Mouse (Mus musculus): ENCODE measurements at regions not wholly inside any gene's neighbourhood (a gene's known extent, or its start where the extent isn't known, plus 50 kb on each side); places are given as distances from the start of the nearest gene placed in this dataset.
A peak's percentile ranks its signal among the peaks of the same experiment; 100 is the strongest.

DNA sequence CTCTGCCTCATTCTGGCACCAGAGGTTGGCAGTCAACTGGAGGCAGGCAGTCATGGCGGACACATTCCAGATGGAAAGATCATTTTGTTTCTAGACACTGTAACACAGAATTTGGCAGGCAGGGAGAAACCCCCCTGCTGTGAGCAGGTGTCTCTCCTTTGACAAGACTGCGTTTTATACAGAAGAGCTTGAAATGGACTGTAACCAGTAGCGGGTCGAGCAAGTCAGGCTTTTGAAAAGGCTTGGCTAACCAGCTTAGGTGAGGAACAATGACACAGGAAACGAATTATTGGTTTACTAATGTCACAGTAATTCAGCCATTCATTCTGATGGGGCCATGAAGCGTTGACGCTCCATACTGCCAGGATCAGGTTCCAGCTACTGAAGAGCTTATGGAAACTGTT is 275.3 kb upstream of the Slc24a5 start:
- no peak for DNase-seq

DNA sequence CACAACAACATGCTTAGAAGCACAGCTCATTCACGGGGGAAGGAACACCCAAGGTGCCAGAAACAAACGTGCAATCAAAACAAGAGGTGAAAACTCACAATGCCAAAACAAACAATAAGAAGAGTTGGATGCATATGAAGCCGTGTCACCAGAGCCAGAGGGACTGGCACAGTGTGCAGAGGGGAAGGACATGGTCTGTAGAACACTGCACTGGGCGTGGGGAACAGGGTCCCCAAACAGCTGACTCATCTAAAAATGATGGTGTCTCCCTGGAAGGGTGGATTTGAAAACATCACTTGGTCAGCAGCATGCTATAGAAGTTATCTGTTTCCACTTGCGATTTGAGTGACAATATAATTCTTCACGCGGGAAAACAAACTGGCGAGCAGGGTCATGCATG is 256.2 kb upstream of the Slc24a5 start:
- no peak for DNase-seq

DNA sequence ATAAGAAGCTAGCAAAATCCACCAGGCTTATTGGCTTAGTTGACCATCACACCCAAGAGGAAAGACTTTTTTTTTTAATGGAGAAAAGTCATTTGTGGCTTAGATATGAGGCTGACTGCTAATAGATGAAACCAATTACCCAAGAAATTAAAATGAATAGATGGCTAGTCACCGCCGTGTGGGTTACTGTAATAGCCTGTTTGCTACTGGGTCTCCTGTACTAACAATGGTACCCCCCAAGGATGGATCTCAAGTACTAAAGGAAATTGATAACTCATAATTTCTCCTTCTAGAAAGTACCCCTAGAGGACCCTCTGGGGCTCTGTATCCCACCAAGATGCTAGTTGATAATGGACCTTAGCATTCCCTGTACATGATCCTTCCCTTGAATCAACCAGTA is 251.1 kb upstream of the Slc24a5 start:
- no peak for DNase-seq

DNA sequence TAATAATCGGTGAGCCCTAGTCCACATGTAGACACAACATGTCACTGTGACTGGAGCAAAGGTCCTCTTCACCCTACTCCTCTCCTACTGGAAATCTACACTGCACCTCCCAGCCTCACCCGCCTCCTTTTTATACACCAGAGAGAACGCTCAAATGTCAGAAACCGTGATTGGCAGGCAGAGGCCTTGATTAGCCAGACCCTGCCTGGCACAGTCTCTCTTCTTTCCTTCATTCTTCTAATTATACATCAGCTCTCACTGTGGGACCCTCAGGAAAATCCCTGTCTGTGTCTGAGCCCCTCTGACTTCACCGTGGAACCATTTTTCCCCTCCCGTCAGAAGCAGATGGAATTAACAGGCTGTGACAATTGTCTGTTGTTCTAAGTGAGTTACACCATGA is 248.1 kb upstream of the Slc24a5 start:
- no peak for DNase-seq

DNA sequence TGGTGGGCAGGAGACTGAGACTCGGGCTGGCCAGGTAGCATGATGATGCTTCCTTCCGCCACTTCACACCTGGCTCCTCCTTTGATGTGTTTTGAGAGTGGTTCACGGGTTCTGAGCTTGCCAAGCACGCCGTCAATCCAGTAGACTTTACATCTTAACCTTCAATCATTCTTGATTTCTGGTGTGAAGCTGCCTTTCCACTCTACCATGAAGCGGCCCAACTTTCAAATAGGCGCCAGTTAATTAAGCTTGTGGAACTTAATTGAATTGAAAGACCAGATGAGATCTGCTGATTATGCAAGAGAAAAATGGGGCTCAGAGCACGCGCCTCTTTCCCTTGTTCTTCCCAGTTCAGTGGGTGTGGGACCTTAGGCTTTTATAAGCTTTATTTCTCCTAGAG is 247.1 kb upstream of the Slc24a5 start:
- DNase-seq: no peak

DNA sequence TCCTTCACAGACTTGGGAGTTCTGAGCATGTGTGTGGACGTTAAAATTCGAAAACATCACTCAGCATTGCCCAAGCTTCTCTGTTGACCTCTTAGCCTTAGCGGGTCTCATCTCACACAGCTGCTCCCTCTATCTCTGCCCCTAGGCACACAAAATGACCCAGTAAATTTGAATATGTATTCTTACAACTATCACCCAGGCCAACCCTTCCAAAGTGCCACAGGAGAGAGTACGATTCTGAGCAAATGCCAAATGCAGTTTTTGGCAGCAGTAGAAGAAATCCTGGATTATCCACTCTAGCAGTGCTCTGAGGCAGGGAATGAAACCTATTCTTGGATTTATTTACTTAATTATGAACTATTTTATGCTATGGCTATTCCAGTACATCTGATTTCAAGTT is 246.6 kb upstream of the Slc24a5 start:
- no peak for DNase-seq

DNA sequence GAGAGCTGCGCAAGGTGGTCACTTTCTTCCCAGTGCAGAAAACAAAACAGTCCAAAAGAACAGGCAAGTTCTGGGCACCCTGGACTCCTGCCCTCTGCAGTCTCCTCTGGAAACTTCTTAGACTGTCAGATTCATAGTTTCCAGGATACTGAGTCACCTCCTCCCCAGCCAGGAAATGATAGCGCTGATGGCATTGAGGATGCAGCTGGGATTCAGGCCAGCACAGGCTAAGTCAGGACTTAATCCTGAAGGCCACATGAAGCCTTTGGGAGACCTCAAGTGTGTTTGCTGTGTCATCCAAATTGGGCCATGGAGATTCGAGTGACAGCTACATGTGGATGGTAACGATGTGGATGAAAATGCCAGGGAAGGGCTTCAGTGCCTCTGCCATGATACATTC is 219.1 kb upstream of the Slc24a5 start:
- DNase-seq: peak; percentile 65 to 74

DNA sequence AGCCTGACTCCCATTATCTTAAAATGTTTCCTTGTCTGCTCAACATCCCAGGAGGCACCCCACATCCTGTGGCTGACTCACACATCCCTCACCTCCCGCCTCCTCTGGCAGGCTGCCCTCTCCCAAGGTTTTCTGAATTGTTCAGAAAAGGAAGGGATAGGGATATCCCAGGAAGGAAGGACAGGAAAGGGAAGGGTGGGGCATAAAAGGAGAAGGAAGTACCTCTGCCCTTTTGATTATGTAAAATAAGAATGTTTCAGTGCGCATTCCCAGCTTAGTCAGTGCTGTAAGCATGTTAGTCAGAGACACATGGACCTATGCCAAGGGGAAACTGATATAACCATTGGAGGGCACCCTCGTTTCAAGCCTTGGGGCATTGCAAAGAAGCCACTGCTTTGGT is 209.4 kb upstream of the Slc24a5 start:
- peak; percentile 90 for DNase-seq

DNA sequence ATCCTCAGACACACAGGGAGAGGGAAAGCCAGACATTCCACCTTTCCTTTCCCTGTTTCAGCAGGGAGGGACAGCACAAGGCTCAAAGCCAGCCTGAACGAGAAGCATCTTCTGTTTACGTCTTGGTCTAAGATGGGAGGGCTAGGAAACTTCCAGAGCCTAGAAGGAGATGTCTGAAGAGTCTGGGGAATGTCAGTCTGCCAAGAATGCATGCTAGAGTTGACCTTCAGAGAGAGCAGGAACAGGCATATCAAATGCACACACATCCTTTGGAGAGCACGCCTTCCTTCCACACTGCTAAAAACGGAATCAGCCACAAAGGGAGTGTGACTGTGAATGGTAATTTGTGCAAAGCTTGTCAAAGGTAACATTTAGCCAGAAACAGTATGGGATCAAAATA is 179.7 kb upstream of the Slc24a5 start:
- DNase-seq: peak in 1 of 2 experiments; percentile 4

DNA sequence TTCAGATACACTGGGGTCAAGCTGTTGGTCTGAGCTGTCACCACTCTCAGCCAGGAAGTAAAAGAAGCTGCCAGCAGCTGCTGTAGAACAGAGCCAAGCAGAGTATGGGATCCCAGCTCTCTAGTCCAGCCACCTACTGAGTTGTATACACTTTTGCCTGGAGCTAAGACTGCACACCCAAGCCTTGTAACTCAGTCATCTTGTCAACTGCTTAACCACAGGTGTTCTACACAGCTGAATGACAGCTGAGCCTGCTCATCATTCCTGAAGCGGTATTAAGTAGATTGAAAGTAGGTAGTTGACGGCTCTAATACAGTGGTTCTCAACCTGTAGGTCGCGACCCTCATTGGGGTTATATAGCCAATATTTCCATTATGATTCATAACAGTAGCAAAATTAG is 172.9 kb upstream of the Slc24a5 start:
- DNase-seq: no peak

DNA sequence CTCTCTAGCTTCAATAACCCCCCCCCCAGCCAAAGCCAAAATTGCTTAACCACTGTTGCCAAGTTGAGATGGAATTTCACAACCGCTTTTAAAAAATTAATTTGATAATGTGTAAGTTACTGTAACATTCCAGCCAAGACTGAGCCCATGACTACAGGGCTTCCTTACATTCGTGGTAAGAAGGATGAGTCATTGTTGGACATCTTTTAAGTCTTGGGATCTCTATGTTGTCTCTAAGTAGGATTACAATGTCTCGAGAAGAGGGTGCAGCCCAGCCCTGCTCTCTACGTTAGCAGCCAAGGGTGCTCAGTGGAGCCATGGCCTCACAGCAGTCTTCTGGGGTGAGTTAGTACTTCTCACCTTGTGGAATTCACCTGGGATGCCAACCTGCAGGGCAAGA is 164.4 kb upstream of the Slc24a5 start:
- no peak for DNase-seq

DNA sequence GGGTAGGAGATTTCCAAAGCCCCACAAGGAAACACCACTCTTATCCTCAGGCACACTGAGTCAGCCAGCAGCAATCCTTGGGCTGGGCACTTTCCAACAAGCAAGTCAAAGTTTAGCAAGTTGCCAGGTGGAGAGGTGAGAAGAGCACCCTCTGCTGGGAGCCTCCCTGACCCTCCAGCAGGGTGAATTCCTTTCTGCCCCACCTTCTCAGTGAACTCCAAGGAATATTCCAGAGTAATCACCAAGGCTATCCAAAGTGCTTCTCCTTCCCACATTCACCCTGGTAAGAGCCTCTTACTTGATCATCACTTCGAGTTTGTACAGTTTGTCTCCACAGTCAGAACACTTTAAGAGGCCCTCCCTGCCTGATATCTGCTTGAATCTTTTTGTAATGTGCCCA is 162.8 kb upstream of the Slc24a5 start:
- peak; percentile 15 to 49 for DNase-seq

DNA sequence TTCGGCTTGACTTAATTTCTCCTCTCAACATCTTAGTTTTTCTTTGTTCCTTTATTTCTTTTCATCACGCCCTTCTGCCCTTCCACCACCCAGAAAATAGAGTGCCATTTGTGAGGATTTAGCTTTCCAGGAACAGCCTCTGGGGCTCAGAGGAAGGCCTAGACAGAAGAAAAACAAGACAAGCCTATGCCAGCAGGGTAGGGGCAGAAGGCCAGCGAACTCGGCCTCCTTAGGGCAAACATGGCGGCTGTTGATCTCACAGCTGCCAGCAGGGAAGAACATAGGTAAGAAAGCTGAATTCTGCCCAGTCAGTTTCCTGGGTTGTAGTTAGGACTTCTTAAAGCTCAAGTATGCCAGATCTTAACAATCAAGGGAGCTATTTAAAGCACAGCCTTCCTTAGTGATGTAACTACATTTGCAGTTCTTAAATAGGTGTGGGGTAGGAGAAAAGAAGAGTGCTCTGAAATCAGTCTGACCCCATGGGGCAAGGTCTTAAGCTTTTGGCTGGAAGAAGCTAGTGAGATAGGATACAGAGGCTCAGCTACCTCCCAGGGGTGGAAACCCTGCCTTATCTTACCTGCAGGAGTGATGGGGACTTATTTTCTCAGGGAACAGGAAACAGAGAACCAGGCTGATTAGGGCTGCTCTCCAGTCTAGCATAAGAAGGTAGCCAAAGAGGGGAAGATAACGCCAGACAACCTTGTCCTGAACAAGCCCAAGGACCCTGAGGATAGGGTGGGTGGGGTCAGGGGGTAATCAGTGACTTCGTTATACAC is 148.8 kb upstream of the Slc24a5 start:
- DNase-seq: no peak

DNA sequence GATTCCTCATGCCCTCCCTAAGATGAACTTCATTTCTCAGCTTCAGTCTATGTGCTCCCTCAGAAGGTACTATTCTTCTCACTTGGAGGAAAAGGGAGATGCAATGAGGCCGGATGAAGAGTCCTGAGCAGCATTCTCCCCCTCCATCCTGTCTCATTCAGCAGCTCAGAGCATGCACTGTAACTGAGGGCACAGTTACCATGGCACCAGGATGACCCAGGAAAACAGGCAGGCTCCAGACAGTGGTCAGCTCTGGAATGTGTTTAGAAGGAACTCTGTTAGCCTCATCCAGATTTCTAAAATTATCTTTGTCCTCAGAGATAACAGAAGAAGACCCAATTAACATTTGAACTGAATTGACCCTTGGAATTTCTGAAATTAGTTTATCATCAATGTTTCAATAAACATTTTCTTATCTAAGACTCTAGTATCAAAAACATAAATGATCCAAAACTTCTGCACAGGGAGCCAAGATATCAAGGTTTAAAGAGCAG is 148.1 kb upstream of the Slc24a5 start:
- peak; percentile 14 to 19 for DNase-seq

DNA sequence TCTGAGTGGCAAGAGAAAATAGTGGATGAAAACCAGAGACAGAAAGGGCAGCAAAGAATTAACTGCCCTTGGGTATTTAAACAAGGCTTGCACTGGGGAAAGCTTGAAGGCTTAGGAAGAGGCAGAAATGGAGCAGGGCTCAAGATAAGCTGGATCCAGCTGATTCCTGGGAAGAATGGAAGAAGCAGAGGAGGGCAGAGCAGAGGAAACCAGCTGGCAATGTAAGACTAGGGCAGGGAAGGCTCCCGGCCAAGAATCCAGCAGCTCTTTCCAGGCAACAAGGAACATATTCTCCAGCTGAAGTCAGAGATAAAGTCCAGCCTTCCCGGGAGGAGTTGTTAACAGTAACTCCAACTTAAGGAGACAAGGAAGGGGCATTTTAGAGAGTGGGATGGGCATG is 147.7 kb upstream of the Slc24a5 start:
- peak in 1 of 2 experiments; percentile 10 for DNase-seq

DNA sequence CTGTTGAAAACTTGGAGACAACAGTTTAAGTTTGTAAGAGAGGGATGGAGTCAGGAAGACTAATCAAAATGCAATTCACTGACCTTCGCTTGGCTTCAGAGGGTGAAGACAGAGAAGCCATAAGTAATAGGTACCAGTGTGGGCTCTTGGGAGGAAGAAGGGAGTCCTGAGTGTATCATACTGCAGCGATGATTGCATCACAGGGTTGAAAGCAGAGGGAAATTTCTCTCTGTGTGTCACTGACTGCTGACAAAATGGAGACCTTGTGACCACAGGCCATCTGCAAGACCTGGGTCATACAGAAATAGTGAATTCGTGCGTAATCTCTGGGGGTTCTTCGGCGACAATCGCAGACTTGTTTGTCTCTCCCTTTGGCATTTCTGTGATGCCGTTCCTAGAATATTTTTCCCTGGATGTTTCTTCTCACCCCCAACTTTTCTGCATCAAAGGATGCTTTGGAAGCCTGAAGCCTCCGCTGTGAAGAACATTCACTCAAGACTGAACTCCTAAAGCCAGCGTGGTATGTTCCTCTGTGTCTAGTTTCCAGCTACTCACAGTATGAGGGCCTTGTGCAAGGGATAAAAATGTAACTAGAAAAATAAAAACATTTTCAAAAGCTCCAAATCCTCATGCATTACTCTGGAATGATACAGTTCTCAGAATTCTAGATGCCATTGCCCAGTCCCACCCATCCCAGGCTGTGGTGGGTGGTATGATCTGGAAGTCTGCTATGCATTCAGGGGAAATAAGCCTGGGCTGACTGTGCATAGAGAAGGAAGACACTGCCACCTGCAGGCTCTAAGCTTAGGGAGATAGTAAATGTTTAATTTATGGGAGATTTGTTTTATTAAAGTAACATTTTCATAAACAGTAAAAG is 139.8 kb upstream of the Slc24a5 start:
- peak; percentile 36 to 80 for DNase-seq

DNA sequence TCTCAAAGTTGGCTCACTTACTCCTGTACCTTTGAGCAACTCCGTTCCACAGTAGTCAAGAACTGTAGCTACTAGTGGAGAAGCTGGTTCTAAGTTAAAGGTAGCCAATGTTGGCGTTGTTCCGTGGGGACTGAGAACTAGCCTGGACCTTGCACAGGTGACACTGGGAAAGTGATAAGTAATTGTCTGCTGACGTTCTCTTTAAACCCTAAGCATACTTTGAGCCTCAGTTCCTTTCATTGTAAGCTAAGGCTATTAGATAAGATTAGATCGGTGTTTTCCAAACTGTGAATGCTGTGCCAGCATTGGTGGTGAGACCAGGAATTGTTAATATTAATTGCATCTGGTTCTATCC is 139.2 kb upstream of the Slc24a5 start:
- no peak for DNase-seq

DNA sequence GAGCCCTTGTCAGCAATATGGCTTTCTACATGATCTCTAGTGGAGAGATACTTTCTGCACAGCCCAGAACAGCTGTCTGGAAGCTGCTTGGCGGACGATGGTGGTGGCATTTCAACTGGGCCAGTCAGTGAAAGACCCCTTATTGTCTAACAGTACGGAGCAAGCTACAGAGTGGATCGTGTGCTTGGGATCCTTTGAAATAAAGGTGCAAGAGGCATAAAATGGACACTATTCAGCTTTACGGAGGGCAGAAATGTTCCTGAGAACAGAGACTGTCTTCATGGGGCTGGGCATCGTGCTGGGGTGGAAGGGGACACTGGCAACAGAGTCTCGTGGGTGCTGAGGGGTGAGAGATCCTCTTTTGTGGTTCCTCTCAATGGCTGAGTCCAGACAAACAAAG is 137.2 kb upstream of the Slc24a5 start:
- DNase-seq: no peak

DNA sequence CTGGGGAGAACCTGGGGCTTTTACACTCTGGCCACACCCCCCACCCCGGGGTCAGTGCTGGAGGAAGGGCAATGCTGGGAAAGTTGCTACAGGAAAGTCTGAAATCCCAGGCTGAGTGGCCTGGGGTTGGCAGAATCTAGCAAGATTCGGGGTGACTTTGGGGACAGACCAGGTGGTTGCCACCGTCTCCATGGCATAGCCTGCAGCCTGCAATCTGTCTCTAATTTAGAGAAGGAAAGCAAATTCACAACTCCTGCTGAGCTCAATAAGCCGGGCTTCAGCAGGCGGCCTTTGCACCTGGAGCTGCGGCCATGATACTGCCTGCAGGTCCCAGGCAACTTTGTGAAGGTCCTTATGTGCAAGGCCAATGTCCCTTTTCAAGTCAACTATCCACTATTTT is 135.4 kb upstream of the Slc24a5 start:
- DNase-seq: no peak

DNA sequence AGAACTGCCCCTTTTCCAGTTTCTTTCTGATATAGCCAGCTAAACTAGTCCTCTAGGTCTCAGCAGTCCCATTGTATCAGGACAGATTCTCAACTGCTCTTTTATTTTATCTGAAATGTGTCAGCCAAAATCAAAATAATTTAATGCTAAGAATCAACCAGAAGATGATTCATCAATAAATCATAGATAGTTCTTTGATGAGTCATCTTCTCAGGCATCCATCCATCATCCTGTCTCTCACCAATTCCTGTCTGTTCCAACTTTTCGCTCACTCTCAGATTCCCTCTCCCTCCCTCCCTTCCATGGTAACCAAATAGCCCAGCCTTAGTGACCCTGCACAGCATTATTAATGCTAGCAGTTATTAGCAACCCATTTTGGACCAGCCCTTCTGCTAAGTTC is 134.0 kb upstream of the Slc24a5 start:
- DNase-seq: no peak

DNA sequence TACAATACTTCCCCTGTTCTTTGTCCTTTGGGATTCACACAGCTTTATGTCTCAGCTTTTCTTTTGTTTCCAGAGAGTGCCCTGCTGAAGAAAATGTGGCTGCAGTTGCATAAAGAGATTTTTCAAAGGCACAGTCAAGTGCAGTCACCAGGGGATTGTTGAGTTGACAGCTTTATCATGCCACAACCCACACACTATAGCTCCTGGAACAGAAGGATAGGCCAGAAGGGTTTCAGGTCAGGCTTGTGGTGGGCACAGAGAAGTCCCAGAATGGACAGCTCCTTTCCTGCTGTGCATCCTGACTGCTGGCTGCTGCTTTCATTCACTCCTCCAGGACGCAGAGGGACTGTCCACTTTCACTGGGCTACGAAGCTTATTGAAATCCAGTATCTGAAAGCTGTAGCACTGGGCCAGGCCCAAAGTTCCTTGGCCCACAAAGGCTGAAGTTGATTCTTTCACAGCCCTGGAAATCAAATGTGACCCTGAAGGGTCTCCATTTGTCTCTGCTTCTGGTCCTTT is 119.6 kb upstream of the Slc24a5 start:
- no peak for DNase-seq

DNA sequence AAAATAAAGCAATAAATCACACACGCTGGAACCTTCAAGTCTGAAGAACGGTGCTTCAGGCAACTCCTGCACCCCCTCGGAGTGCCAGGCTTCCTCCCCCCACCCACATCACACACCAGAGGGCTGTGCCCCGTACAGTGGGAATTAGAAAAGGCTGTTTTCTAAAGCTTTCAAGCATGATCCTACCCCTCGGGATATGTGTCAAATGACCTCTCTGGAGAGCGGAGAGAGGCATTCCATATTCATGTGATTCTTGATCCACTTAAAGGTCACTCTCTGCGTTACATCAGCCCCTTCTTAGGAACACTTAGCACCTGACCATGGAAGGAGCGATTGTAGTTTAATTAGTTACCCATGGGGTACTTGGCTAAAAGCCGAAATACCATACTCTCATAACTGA is 119.1 kb upstream of the Slc24a5 start:
- peak; percentile 41 to 76 for DNase-seq

DNA sequence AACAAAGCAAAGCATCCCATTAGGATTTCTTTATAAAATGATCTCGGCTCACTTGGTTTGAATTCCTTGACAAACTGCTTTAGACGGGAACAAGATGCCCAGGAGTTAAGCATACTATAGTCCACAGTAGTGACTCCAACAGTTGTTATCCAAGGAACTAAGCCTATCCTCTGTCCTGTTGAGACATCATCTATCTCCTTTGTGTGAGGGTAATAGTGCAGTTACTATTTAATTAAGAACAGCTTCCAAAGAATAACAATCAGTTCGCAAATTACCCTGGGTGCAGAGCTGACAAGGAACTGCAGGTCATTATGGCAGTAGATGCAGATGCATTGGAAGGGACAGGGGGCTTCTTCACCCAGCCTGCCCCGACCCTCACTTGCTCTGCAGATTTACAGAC is 115.7 kb upstream of the Slc24a5 start:
- DNase-seq: no peak

DNA sequence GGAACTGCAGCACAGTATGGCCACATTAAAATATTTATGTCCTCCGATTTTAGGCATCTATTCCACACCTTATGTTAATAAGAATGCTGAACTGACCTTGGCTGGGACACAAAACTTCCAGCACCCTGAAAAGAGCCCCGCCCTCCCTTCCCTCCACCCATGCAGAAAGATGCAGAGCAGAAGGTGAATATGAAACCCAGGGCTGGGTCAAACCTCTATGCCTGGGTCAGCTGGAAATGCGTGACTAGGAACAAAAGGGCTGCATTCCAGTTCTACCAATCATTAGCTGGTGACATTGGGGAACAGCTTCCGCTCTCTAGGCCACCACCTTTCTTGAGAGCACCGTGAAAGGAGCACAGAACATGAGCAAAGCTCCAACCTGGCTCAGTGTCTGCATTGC is 114.9 kb upstream of the Slc24a5 start:
- peak; percentile 37 to 72 for DNase-seq
